Comparison of ENCODE assay signal across 19 mouse cellular contexts in the genomic region with DNA sequence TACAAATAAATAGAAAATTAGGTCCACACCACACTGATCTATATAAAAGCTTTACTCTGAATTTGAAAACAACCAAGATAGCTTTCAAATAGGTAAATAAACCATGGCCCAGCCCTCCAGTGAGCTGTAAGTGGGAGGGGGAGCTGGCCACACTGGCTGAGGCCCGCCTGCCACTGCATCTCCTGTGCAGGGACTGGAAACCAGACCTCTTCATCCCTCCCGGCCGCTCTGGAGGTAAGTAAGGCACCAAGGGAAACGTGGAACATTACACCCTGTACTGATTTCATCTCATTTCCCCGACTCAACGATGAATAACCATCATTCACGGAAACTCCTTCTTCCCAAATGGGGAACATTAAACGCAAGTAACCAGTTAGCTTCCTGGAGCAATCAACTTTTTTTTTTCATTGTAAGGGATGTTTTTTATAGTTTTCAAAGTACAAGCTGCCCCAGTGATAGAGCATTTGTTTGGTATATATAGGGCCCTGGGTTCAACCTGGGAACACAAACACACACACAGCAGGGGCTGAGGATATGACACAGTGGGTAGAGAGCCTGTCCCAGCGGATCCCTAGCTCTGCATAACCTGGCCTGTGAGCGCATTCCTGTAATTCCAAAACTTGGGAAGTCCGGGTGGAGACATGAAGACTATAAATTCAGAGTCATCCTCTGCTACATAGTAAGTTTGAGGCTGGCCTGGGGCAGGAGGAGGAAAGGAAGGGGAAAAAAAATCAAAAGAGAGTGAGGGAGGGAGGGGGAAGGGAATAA. TPM values are rescaled to one million over a fixed set of nuclear protein-coding genes. Genes with fewer than 3 reads are reported as not detected.
A peak's percentile ranks its signal among the peaks of the same experiment; 100 is the strongest.
DNase-seq lines count a peak whose midpoint lies in the region; ATAC-seq and TF ChIP-seq lines count a peak whose summit lies in the region.
"Had no signal": no experiment of that assay in that cellular context is flagged by ENCODE, and none has a peak within 500 bp of the region (broad histone marks: within the 10 kb centered on the region; RNA-seq: fewer than 3 reads in every experiment).

No protein-coding gene starts in this region.

- peaks cover 18% of the 10 kb centered on the region for H3K4me1 ChIP-seq in heart, adult 2 months (ENCODE audit: control insufficient read depth, insufficient read depth, low read length)
- peaks cover 15% of the 10 kb centered on the region for H3K4me1 ChIP-seq in limb, embryonic 14.5 days (ENCODE audit: control insufficient read depth, insufficient read depth, low read length)
- H3K4me1 ChIP-seq in limb, embryonic 10.5 days, result peaks cover 40% of the 10 kb centered on the region
- peaks cover 26% of the 10 kb centered on the region for H3K4me1 ChIP-seq in embryonic facial prominence, embryonic 14.5 days (ENCODE audit: control insufficient read depth, insufficient read depth, low read length)
- peaks cover 34% of the 10 kb centered on the region for H3K4me1 ChIP-seq in small intestine, adult 2 months (ENCODE audit: control insufficient read depth, insufficient read depth, insufficient read length, low read length)

- no peak overlapping the region for H3K9ac ChIP-seq in heart, adult 2 months (ENCODE audit: low read depth, low read length)
- no peak overlapping the region for H3K9ac ChIP-seq in limb, embryonic 14.5 days (ENCODE audit: low read depth, low read length, severe bottlenecking)
- no peak overlapping the region for H3K9ac ChIP-seq in embryonic facial prominence, embryonic 14.5 days (ENCODE audit: low read depth, low read length)
- H3K9ac ChIP-seq: hindbrain, embryonic 12.5 days; limb, embryonic 13.5 days; liver, embryonic 14.5 days had no signal

- no peak for DNase-seq in heart, adult 2 months
- no peak for DNase-seq in heart, postnatal 25 days (ENCODE audit: low spot score)
- DNase-seq in limb, embryonic 14.5 days (ENCODE audit: low spot score), result no peak
- DNase-seq in limb, embryonic 10.5 days (ENCODE audit: low spot score), result no peak
- DNase-seq in embryonic facial prominence, embryonic 14.5 days (ENCODE audit: low spot score), result no peak
- DNase-seq: adrenal gland, adult 2 months; cerebellum, adult 9-10 months; gastrocnemius, postnatal 10 days; heart, postnatal 10 days; right cerebral cortex, postnatal 25 days; thymus, adult 2 months had no signal

- no peak overlapping the region for H3K4me3 ChIP-seq in heart, adult 2 months
- no peak overlapping the region for H3K4me3 ChIP-seq in limb, embryonic 14.5 days (replicated peaks; ENCODE audit: low read length)
- H3K4me3 ChIP-seq in limb, embryonic 10.5 days, result no peak overlapping the region
- no peak overlapping the region for H3K4me3 ChIP-seq in embryonic facial prominence, embryonic 14.5 days (ENCODE audit: low read depth, low read length)
- no peak overlapping the region for H3K4me3 ChIP-seq in small intestine, adult 2 months (ENCODE audit: low read depth, low read length)
- H3K4me3 ChIP-seq: forebrain, embryonic 10.5 days; hindbrain, embryonic 12.5 days; limb, embryonic 13.5 days had no signal

- no peak for TF ChIP-seq CTCF in heart, adult 2 months (IDR thresholded peaks at IDR 0.05)
- no peak for TF ChIP-seq CTCF in small intestine, adult 2 months (IDR thresholded peaks at IDR 0.05; ENCODE audit: extremely low read depth, insufficient read length, insufficient replicate concordance, low read depth, low read length)

- intact Hi-C loops in heart, adult 2 months (cut with DNase I), result no loop called here
- intact Hi-C loops in heart, postnatal 25 days (cut with DNase I), result loop anchor here (5.0 kb wide), 1 partner anchor 36 kb away; no protein-coding TSS in a partner anchor

- no peaks in the 10 kb centered on the region for H3K9me3 ChIP-seq in limb, embryonic 14.5 days (ENCODE audit: control insufficient read depth, low read length)
- no peaks in the 10 kb centered on the region for H3K9me3 ChIP-seq in limb, embryonic 10.5 days (replicated peaks)
- no peaks in the 10 kb centered on the region for H3K9me3 ChIP-seq in embryonic facial prominence, embryonic 14.5 days (ENCODE audit: control insufficient read depth, low read length)
- H3K9me3 ChIP-seq: forebrain, embryonic 10.5 days; hindbrain, embryonic 12.5 days; limb, embryonic 13.5 days had no signal

- H3K4me2 ChIP-seq in limb, embryonic 14.5 days (replicated peaks; ENCODE audit: low read depth, low read length, severe bottlenecking), result no peak overlapping the region
- no peak overlapping the region for H3K4me2 ChIP-seq in embryonic facial prominence, embryonic 14.5 days (ENCODE audit: low read depth, low read length)
- H3K4me2 ChIP-seq: hindbrain, embryonic 12.5 days; limb, embryonic 13.5 days had no signal

- H3K36me3 ChIP-seq in heart, adult 2 months (ENCODE audit: control insufficient read depth, insufficient read depth, low read length), result no peaks in the 10 kb centered on the region
- no peaks in the 10 kb centered on the region for H3K36me3 ChIP-seq in limb, embryonic 14.5 days (ENCODE audit: control insufficient read depth, insufficient read depth, low read length)
- H3K36me3 ChIP-seq in limb, embryonic 10.5 days, result no peaks in the 10 kb centered on the region
- H3K36me3 ChIP-seq in embryonic facial prominence, embryonic 14.5 days (ENCODE audit: control insufficient read depth, insufficient read depth, low read length), result no peaks in the 10 kb centered on the region
- H3K36me3 ChIP-seq in small intestine, adult 2 months (ENCODE audit: control insufficient read depth, insufficient read depth, low read length), result no peaks in the 10 kb centered on the region
- H3K36me3 ChIP-seq: forebrain, embryonic 10.5 days; hindbrain, embryonic 12.5 days; limb, embryonic 13.5 days had no signal

- WGBS in heart, adult 2 months, result 40% methylated on average over 11 of the region's 11 CpGs
- 23% methylated on average over 11 of the region's 11 CpGs for WGBS in limb, embryonic 14.5 days
- WGBS in limb, embryonic 10.5 days, result 46% methylated on average over 11 of the region's 11 CpGs
- WGBS in embryonic facial prominence, embryonic 14.5 days, result 18% methylated on average over 11 of the region's 11 CpGs
- 59% methylated on average over 11 of the region's 11 CpGs for WGBS in small intestine, adult 2 months

- no peaks in the 10 kb centered on the region for H3K79me2 ChIP-seq in heart, adult 2 months (replicated peaks; ENCODE audit: control insufficient read depth, insufficient read depth, low read length)

- no peak for TF ChIP-seq POLR2A in heart, adult 2 months (IDR thresholded peaks at IDR 0.05; ENCODE audit: insufficient read depth, low read depth, low read length)
- TF ChIP-seq POLR2A in limb, embryonic 14.5 days (IDR thresholded peaks at IDR 0.05; ENCODE audit: borderline replicate concordance, extremely low read depth, insufficient read depth, insufficient read length), result no peak
- no peak for TF ChIP-seq POLR2A in small intestine, adult 2 months (IDR thresholded peaks at IDR 0.05; ENCODE audit: low read depth, low read length)

- H3K27ac ChIP-seq in heart, adult 2 months, result peak overlapping the region; percentile 32
- H3K27ac ChIP-seq in limb, embryonic 14.5 days (replicated peaks; ENCODE audit: low read depth, low read length), result 0 out of 2 replicates have a peak overlapping the region, but pooled peaks have one; percentile 46
- no peak overlapping the region for H3K27ac ChIP-seq in limb, embryonic 10.5 days
- H3K27ac ChIP-seq in embryonic facial prominence, embryonic 14.5 days (replicated peaks; ENCODE audit: low read depth, low read length), result 0 out of 2 replicates have a peak overlapping the region, but pooled peaks have one; percentile 48
- H3K27ac ChIP-seq in small intestine, adult 2 months (ENCODE audit: insufficient read depth, low read depth, low read length), result 0 out of 2 replicates have a peak overlapping the region, but pooled peaks have one; percentile 6
- H3K27ac ChIP-seq: forebrain, embryonic 10.5 days; hindbrain, embryonic 12.5 days; limb, embryonic 13.5 days; liver, embryonic 14.5 days had no signal

- no peaks in the 10 kb centered on the region for H3K27me3 ChIP-seq in heart, adult 2 months (ENCODE audit: control insufficient read depth, insufficient read depth, low read length)
- no peaks in the 10 kb centered on the region for H3K27me3 ChIP-seq in limb, embryonic 14.5 days (ENCODE audit: control insufficient read depth, insufficient read depth, low read length)
- H3K27me3 ChIP-seq in limb, embryonic 10.5 days (ENCODE audit: low read depth, poor library complexity, severe bottlenecking), result no peaks in the 10 kb centered on the region
- no peaks in the 10 kb centered on the region for H3K27me3 ChIP-seq in embryonic facial prominence, embryonic 14.5 days (replicated peaks; ENCODE audit: control insufficient read depth, insufficient read depth, low read length)
- H3K27me3 ChIP-seq in small intestine, adult 2 months (ENCODE audit: control insufficient read depth, insufficient read depth, low read length), result no peaks in the 10 kb centered on the region
- H3K27me3 ChIP-seq: hindbrain, embryonic 12.5 days; limb, embryonic 13.5 days had no signal

- ATAC-seq in limb, embryonic 14.5 days (ENCODE audit: low FRiP score, low read depth), result no peak
- no peak for ATAC-seq in embryonic facial prominence, embryonic 14.5 days (ENCODE audit: low read depth)
- ATAC-seq in monocyte, adult 5-6 weeks (replicated peaks; ENCODE audit: insufficient number of reproducible peaks, low FRiP score, low TSS enrichment, poor library complexity, severe bottlenecking), result no peak
- ATAC-seq: inflammation-experienced regulatory T-cells, adult 6 months; midbrain, embryonic 16.5 days had no signal

- TF ChIP-seq EP300 in heart, adult 2 months (IDR thresholded peaks at IDR 0.05; ENCODE audit: insufficient read depth, low read depth, low read length), result no peak

RNA-seq across cellular contexts. Expression of gene Rph3al, which starts 7.1 kb away (rescaled TPM):
- total RNA-seq in heart, adult 2 months (2021), result 10 to 100 TPM; 11.1 to 11.7 TPM
- polyA plus RNA-seq in heart, adult 2 months (2012; rRNA removed), result 5.9 and 6.6 TPM in 2 replicates
- 10 to 100 TPM in 1 of 2 experiments, 1 to 10 TPM in 1; 9.8 to 11.5 TPM for total RNA-seq in heart, postnatal 25 days (2021)
- polyA plus RNA-seq in limb, embryonic 14.5 days (2012; rRNA removed), result 2.4 and 2.6 TPM in 2 replicates
- 2.2 and 2.6 TPM in 2 replicates for polyA plus RNA-seq in limb, embryonic 14.5 days (2014; fragmentation: Nextera tagmentation; extraction: Ambion mirVana)
- 1.2 and 2.4 TPM in 2 replicates for polyA plus RNA-seq in limb, embryonic 10.5 days (2016; fragmentation: Nextera tagmentation; extraction: Ambion mirVana)
- 3.0 TPM in 2 replicates for polyA plus RNA-seq in embryonic facial prominence, embryonic 14.5 days (2014; fragmentation: Nextera tagmentation; extraction: Ambion mirVana)
- 12.6 and 12.7 TPM in 2 replicates for polyA plus RNA-seq in small intestine, adult 2 months (2012; rRNA removed)
- 2.3 to 4.9 TPM (median 4.6 TPM) in 3 replicates for total RNA-seq in monocyte, adult 5-6 weeks (2017)
